Mouse (Mus musculus): ENCODE measurements around the gene Ak9. TPM values are rescaled to one million over a fixed set of nuclear protein-coding genes. Genes with fewer than 3 reads are reported as not detected.

Ak9 gene
- polyA plus RNA-seq, 1 experiment from 2014 or later: 0.14 TPM

Other genes starting within 250 kb of the Ak9 start
- gene Gpr6, start 231.7 kb upstream of the Ak9 start, polyA plus RNA-seq (2015; fragmentation: Nextera tagmentation; extraction: Ambion mirVana): 2.0 and 3.3 TPM in 2 replicates
- gene Fig4, start 720 bp upstream of the Ak9 start, polyA plus RNA-seq (2015; fragmentation: Nextera tagmentation; extraction: Ambion mirVana): 34.4 and 37.9 TPM in 2 replicates
- 22.0 and 22.7 TPM in 2 replicates for gene Zbtb24, start 146.4 kb downstream of the Ak9 start, polyA plus RNA-seq (2015; fragmentation: Nextera tagmentation; extraction: Ambion mirVana)
- gene Mical1, start 172.3 kb downstream of the Ak9 start, polyA plus RNA-seq (2015; fragmentation: Nextera tagmentation; extraction: Ambion mirVana): 44.8 and 45.1 TPM in 2 replicates
- 38.0 and 43.0 TPM in 2 replicates for gene Smpd2, start 186.4 kb downstream of the Ak9 start, polyA plus RNA-seq (2015; fragmentation: Nextera tagmentation; extraction: Ambion mirVana)
- 1.7 and 2.1 TPM in 2 replicates for gene Ppil6, start 186.5 kb downstream of the Ak9 start, polyA plus RNA-seq (2015; fragmentation: Nextera tagmentation; extraction: Ambion mirVana)
- gene Cd164, start 215.4 kb downstream of the Ak9 start, polyA plus RNA-seq (2015; fragmentation: Nextera tagmentation; extraction: Ambion mirVana): 61.8 and 81.7 TPM in 2 replicates